8 mouse cellular contexts compared by ENCODE assay signal in the genomic region with DNA sequence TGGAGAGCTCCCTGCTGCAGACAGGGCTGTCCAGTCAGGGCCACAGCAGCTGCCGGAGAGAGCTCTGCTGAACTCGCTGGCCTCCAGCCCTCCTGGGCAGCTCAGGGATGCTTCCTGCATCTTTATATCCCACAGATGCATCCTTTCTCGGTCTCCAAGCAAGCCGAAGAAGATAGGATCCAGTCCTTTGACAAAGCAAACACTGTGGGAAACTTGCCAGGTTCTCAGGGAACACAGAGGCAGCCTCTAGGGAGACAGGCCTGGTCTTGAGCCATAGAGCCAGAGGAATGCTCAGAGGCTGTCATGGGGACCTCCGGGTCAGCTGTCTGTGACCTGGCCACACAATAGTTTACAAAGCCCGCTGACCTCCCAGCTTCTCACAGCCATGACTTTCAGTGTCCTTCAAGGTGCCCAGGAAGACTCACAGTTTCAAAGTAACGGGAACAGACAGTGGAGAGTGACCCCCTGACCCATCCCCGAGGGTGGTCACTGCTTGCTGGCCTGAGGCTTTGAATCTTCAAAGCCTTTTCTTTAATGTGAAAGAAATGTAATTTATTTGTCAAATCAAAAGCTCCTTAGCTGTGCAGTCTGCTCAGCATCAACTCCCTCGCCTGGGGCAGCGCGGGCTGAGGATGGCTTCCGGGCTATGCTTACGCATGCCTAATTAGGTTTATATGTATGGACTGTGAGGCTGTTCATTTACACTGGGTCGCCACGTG.
DNase-seq lines count a peak whose midpoint lies in the region; ATAC-seq and TF ChIP-seq lines count a peak whose summit lies in the region.

No protein-coding gene starts in this region.

- no peaks in the 10 kb centered on the region for H3K4me1 ChIP-seq in kidney, adult 2 months (ENCODE audit: control insufficient read depth, insufficient read depth, low read length)
- H3K4me1 ChIP-seq in midbrain, embryonic 11.5 days (ENCODE audit: control insufficient read depth, insufficient read depth, low read length): peaks cover 28% of the 10 kb centered on the region

- ATAC-seq in cerebellum, adult (ENCODE audit: insufficient number of reproducible peaks, low FRiP score, low TSS enrichment): no peak
- ATAC-seq in midbrain, embryonic 11.5 days (ENCODE audit: low FRiP score): peak; percentile 63

- H3K36me3 ChIP-seq in kidney, adult 2 months (ENCODE audit: control insufficient read depth, insufficient read depth, low read length): no peaks in the 10 kb centered on the region
- H3K36me3 ChIP-seq in midbrain, embryonic 11.5 days (ENCODE audit: control insufficient read depth, insufficient read depth, low read length): no peaks in the 10 kb centered on the region

- no peaks in the 10 kb centered on the region for H3K27me3 ChIP-seq in kidney, adult 2 months (replicated peaks; ENCODE audit: control insufficient read depth, insufficient read depth, low read length)
- H3K27me3 ChIP-seq in midbrain, embryonic 11.5 days (ENCODE audit: control insufficient read depth, insufficient read depth, low read length): peaks cover 2% of the 10 kb centered on the region; the same call in 1 of the 2 replicates

- H3K27ac ChIP-seq in kidney, adult 2 months (ENCODE audit: insufficient read depth, low read depth, low read length): no peak overlapping the region
- no peak overlapping the region for H3K27ac ChIP-seq in midbrain, embryonic 11.5 days (ENCODE audit: low read depth, low read length)

- WGBS in kidney, adult 2 months: 50% methylated on average over 15 of the region's 15 CpGs
- 9% methylated on average over 15 of the region's 15 CpGs for WGBS in midbrain, embryonic 11.5 days

- TF ChIP-seq CTCF in kidney, adult 2 months (conservative IDR thresholded peaks at IDR 0.05; ENCODE audit: insufficient read depth, insufficient read length, low read depth, low read length): no peak

- H3K9ac ChIP-seq in midbrain, embryonic 11.5 days (ENCODE audit: low read length): no peak overlapping the region

- H3K4me3 ChIP-seq in kidney, adult 2 months (ENCODE audit: insufficient read depth, low read depth, low read length): no peak overlapping the region
- H3K4me3 ChIP-seq in midbrain, embryonic 11.5 days (ENCODE audit: low read depth, low read length): no peak overlapping the region

- peak; percentile 51 to 55 for DNase-seq in cerebellum, postnatal 10 days
- DNase-seq in forelimb bud, embryonic 11.5 days (ENCODE audit: low read depth, low spot score): peak; percentile 26
- DNase-seq in kidney, adult 2 months: peak; percentile 29
- peak; percentile 91 for DNase-seq in midbrain, embryonic 11.5 days (ENCODE audit: low spot score, missing footprints)
- no peak for DNase-seq in natural killer cell, adult 2 months (ENCODE audit: low spot score in 2 of 2)
- no peak for DNase-seq in urinary bladder, postnatal 14 days (ENCODE audit: low spot score)
- DNase-seq in adrenal gland, postnatal 4 days (ENCODE audit: low spot score in 2 of 2): no peak

- no peaks in the 10 kb centered on the region for H3K9me3 ChIP-seq in midbrain, embryonic 11.5 days (ENCODE audit: control insufficient read depth, low read length)

- no peak for TF ChIP-seq POLR2A in kidney, adult 2 months (IDR thresholded peaks at IDR 0.05; ENCODE audit: low read depth, low read length)

- no peak overlapping the region for H3K4me2 ChIP-seq in midbrain, embryonic 11.5 days

Comparison
In these comparisons a context has a peak if more than half of its experiments do, and no peak if none do; other contexts are left out.
1. DNase-seq: peak in cerebellum, postnatal 10 days (2 of 2), forelimb bud, embryonic 11.5 days (single experiment), kidney, adult 2 months (single experiment) and midbrain, embryonic 11.5 days (single experiment); none in natural killer cell, adult 2 months (0 of 2), urinary bladder, postnatal 14 days (single experiment) and adrenal gland, postnatal 4 days (0 of 2).